Mouse (Mus musculus) B cell, adult 2 months (primary cell): ENCODE measurements around the gene 2510009E07Rik.

Experiments used
- DNase-seq, 2 experiments: peaks; one replicate each; pipeline ENCODE4 v3.0.0; 2022

Gene 2510009E07Rik

DNA sequence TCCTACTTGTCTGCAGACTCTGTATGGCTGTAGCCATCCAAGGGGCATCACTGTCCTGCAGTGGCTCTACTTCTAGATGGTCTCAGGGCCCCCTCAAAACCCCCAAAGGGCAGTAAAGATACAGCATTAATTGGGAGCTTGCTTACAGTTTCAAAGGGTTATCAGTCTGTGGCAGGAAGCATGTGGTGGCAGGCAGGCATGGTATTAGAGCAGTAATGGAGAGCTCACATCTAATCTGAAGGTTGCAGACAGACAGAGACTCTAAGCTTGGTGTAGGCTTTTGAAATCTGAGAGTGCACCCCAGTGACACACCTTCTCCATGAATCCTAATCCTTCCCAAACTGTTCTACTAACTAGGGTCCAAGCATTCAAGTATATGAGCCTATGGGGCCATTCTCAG lies 60.0 kb downstream of the 2510009E07Rik start:
- no peak for DNase-seq

DNA sequence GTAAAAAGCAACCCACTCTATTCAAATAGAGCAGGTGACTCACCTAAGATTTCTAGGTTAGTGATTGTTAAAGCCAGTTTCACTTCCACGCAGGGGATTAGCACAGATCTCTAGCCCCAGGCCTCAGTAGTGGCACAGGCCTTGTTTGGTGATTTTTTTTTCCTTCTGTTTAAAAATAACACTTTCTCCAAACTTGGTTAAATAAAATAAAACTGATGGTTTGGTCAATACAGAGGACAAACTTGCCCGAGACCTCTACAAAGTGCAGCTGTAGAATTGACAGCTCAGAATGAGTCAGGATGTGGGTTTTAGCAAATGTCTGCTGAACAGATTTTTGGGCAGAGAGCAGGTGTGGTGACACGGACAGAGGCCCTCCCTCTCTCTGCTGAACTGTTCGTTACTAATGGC lies 62.6 kb downstream of the 2510009E07Rik start:
- peak; percentile 14 to 25 for DNase-seq

DNA sequence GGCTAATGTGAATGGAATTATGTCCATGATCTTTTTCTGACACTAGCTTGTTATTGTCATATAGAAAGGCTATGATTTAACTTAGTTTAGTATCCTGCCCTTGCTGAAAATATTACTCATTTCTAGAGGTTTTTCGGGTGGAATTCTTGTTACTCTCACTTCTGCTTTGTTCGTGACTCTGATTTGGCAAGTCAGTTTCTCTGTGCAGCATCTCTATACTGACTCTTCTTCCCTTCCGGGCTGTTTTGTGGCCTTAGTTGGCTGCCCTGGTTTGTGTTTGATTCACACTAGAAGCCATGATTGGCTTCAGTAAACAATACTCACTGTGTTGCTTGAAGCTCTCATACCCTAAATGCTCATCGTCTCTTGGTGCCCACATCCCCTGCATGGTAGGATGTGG lies 63.9 kb downstream of the 2510009E07Rik start:
- DNase-seq: peak; percentile 20 to 26

DNA sequence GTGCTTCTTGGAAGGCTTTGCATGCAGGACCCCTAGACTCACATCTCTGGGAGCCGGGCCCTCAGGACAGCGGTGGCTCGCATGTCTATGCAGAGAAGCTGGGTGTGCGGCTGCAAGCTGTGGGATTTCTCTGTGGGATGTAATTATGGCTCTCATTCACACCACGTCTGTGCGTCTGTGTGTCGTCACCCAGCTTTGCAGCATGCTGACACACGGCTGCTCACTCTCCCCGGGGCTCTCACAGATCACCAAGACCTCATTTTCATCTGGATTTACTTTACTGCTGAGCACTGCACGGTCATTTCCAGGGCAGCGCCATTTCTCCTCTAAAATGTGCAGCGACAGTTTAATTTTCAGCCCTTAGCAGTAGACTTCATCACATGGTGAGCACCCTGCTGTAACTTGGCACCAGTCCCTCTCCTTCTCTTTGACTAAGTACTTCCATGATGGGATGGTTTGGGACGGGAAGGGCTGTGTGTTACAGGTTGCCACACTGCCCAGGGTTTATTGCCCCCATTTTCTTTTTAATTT lies 66.3 kb downstream of the 2510009E07Rik start:
- no peak for DNase-seq

DNA sequence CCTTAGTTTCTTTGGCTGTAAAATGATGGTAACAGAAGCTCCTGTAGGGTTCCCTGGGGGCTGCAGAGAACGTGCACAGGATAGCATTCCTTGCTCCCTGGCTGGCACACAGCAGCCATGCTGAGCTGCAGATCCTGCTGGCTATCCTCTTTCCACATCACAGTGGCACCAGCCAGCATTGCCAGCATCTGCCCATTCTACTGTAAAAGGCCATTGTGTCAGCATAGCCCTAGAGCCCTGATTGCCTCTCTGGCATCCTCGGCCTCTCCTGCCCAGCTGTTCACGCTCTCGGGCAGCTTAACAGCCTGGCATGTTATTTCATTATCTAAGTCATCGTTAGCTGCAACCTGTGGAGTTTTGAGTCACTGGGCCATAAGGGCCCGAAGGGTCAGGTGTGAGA lies 67.2 kb downstream of the 2510009E07Rik start:
- DNase-seq: no peak

DNA sequence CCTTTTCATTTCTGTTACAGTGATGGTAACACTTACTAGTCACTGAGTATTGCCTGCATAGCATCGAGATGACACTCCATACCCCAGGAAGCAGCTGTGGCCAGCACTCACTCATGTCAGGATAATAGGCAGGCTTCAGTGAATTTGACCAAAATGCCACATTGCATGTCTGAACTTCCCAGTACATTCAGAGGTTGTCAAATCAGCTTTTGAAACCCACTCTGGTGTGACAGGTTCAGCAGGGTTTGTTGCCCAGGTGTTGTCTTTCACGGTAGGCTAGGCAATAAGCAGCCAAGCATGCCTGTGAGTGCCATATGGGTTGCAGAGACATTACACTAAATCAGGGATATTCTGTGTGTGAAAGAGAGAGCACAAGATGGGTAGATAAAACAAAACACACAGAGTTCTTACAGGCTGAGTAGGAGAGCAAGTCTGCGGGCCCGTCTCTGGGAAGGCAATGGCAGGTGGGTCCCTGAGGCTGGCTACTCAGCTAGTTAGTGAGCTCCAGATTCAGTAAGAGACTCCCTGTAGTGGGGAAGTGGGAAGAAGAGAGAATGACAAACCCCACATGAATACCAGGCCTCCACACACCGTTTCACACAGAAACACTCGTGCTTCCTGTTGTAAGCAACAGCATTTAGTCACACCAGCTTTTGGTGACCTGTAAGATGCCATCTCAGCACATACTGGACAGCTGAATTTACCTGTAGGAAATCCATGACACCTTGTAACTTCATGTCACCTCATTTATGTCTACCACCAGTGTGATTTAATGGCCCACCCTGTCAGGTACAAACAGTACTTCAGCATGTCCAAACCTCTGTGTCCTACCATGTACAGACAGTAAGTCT lies 68.5 kb downstream of the 2510009E07Rik start:
- peak in 1 of 2 experiments; percentile 11 for DNase-seq

DNA sequence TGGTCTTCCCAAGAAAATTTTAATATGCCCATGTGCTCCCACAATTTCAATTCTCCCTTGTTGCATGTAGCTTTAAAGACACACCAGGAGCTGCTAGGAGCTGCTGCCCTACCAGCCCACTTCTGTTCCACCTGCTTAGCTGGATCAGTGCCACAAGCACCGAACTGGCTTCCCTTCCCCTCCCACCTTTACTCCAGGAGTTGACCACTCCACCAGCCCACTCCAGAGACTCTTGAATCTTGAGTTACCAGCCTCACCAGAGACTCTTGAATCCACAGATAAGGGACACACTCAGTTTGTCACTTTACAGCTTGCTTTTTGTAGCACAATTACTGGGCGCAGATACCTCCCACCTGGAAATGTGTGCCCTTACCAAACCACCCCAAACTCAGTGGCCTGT lies 73.8 kb downstream of the 2510009E07Rik start:
- no peak for DNase-seq

DNA sequence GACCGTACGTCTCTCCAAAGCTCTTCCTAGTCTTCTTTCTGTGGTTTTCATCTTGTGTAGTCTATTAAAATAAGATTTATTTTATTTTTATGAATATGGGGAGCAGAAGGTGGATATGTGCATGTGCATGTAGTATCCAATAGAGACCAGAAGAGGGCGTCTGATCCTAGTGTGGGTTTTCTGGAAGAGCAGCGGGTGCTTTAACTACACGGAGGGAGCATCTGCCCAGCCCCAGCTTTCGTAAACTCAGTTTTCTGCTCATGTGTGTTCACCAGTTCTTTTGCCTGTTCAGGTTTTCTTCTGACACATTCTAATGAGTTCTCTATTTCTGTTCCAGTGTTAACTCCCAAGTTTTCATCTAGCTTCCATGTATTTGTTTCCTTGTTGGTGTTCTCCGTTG lies 78.7 kb downstream of the 2510009E07Rik start:
- DNase-seq: peak; percentile 30 to 33

DNA sequence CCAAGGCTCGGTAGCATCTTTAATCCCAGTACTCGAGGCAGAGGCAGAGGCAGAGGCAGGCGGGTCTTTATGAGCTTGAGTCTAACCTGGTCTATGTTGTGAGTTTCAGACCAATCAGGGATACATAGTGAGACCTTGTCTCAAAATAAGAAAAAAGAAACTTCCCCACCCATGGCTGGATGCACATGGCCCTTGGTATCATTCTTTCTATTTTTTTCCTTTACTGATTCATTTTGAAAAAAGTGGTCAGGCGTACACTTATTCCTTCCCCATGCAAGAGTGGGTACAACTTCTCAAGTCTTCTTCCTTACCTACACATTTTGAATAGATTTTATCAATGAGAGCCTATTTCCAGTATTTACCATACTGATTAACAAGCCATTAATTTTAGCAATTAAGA lies 84.0 kb downstream of the 2510009E07Rik start:
- DNase-seq: no peak

DNA sequence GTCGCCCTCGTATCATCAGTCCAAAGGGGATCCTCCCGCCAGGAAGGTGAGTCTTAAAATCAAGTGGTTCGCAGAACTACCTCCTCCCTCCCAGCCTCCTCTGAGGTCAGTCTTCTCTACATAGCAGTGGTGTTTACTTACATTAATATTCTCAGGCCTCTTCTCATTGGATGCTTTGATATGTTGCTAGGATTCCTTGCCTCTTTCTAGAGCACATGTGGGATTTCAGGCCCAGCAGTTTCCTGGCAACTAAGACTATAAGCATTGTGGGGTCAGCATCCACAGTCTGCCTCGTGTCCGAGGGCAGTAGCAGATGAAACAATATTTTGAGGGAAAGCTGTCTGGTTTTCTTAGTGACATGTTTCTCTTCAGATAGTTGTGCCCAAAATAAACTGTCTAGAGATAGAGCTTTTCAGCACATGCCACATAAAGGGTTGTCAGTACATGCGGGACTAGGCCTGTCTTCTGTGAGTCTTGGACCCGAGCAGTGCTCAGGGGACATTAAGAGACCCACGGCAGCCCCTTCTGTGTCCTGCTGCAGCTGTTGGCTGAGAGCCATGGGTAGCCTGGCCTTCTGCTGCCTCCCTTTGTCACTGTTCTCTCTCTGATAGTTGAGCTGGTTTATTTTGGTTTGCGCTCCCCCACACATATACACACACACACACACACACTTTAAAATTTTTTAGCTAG lies 86.1 kb downstream of the 2510009E07Rik start:
- DNase-seq: no peak

DNA sequence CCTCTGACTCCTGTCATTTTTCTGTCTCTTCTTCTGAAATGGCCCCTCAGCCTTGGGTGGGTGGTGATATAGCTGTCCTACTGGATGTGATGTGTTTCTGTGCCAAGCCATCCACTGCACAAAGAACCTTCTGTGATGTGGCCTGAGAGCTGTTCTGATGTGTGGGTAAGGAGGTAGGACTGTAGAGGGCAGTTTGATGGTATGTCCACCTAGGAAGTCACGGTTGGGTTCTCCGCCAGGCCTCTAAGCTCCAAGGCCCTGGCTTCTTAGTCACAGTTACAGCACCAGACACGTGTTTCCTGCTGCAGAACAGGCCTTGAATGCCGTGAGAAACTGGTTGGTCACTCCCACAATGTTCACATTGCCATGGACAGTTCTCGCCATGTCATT lies 86.8 kb downstream of the 2510009E07Rik start:
- no peak for DNase-seq

DNA sequence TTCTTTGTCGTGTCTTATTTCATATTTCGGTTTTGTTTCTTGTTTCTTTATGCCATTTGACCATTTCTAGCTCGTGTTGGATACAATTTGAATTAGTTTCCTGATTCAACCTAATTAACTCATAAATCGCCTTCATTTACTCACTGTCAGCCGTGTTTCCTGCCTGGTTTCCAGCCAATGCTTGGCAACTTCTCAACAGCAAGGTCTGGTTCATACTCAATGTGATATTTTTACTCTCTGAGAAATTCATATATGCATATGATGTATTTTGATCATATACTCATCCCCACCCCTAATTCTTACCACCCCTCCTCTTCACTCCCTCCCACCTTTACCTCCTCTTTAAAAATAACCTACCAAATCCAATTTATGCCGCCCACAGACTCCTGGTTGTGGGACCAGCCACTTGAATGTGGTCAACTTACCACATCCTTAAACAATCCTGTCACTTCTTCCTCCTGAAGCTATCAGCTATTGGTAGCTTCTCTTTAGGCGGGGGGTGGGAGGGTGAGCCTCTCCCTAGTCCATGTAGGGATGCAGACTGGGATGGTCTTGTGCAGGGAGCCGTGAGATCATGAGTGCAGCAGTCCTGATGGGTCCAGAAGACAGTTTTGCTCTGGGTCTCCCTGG lies 87.3 kb downstream of the 2510009E07Rik start:
- DNase-seq: no peak

DNA sequence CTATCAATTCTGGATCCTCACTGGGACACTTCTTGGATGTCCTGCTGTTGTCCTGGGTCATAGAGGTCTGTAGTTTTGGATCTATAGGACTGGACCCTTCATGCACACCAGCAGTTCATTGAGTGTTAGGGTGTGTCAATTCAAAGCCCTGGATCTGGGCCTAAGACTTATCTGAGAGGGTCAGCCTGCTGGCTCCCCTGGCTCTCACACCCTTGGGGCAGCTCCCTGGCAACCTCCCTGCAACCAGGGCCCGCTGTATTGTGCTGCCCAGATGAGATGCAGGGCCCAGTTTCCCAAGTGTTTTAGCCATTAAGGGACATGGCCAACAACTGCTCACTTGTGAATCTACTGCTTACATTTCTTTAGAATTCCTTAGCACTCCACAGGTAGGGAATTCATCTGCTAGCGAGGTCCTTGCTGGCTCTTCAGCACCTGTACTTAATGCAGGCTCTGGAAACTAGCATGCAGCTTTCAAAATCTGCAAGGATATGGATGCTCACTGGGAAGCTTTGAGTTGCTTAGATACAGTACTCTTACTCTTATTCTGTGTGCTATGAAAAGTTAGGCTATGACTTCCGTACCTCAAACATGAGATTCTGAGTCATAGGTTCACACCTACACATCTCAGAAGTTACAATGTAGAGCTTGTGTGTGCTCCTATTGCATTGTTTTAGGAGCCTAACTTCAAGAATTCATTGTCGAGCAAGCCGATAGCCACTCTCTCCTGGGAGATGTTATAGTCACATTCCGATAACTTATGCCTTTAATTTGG lies 88.0 kb downstream of the 2510009E07Rik start:
- no peak for DNase-seq

DNA sequence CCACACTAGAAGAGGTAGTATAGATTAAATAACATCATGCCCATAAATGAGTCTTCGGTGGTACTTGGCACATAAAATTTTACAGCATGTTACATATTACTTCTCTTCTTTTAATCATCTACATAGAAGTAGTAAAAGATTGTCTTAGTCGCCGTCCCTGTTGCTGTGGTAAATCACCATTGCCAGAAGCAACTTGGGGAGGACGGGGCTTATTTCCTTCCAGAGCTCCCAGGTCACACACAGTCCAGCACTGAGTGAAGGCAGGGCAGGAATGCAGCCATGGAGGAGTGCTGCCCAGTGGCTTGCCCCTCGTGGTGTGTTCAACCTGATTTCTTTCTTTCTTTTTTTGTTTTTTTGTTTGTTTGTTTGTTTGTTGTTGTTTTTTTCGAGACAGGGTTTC lies 90.1 kb downstream of the 2510009E07Rik start:
- no peak for DNase-seq
